Mouse (Mus musculus): ENCODE results near the gene Ets2. TPM values are rescaled to one million over a fixed set of nuclear protein-coding genes. Genes with fewer than 3 reads are reported as not detected.
"Not testable (repeated sequence)": the region's sequence is repeated elsewhere in the genome, so short reads cannot be mapped to it uniquely, and the experiment has no call there.

The Ets2 gene
- polyA plus RNA-seq, 1 experiment from 2014 or later = 24.1 TPM

DNA sequence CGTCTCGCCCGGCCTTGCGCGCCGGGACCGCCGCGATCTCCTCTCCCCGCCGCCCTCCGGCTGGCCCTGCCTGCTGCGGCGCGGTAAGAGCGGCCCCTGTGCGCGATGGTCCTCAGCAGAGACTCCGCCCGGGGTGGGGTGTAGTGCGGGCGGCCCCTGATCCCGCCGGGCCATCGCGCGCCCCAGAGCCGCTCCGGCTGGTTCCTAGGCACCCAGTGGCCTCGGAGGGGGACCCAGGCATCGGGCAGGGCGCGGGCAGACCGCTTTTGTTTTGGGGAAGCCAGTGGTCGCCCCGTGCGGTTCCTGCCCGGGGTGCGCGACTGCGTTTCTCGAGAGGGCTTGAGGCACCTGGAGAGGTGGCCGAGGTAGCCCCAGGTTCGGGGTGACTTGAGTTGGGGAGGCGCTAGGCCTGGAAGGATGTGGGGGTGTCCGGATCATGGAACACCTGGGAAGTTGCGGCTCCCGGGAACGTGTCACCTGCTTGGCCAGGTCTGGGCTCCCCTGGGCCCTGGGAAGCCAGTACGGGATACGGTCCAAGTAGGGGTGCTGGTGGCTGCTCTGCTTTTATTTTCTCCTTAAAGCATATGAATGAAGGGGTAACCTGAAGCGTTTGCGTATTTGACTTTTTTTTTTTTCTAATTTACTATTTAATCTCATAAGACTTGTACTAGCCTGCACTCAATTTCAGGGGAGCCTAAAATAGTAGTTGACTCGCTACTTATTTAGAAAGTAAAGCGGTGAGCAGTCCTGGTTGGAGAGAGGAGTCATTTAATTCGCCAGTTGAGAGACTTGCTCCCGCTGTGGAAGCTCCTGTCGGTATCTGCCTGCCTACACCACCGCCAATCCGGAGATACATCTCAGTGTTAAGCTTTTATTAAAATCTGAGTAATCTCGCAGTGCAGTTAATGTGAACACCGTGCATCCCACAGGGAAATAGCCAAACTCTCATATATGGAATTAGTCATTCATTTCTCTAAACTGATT lies 979 bp downstream of the Ets2 start:
- Histone ChIP-seq H3K36me3 (no peaks in the 10 kb centered on the region), H3K4me1 (replicated peaks) (peaks cover 21% of the 10 kb centered on the region), H3K9me3 (no peaks in the 10 kb centered on the region), H3K9ac (peak overlapping the region; percentile 77), H3K27ac (replicated peaks) (peak overlapping the region; percentile 95), H3K27me3 (no peaks in the 10 kb centered on the region), H3K4me2 (peak overlapping the region; percentile 98), H3K4me3 (peak overlapping the region; percentile 70)
- peak; percentile 86 for ATAC-seq (ENCODE audit: low FRiP score, low read depth)
- under 1% methylated on average over 62 of the region's 62 CpGs for WGBS

GRCm38 (mm10) chr16:95703958-95704357 lies 2.1 kb downstream of the Ets2 start:
- H3K4me1 ChIP-seq (replicated peaks) = peaks cover 21% of the 10 kb centered on the region
- no peaks in the 10 kb centered on the region for H3K36me3 ChIP-seq
- H3K4me2 ChIP-seq = peak overlapping the region; percentile 98
- H3K4me3 ChIP-seq = peak overlapping the region; percentile 32
- H3K9me3 ChIP-seq = no peaks in the 10 kb centered on the region
- H3K9ac ChIP-seq = peak overlapping the region; percentile 25; the same call in 1 of the 2 replicates
- 38% methylated on average over 8 of the region's 8 CpGs for WGBS
- 0 out of 2 replicates have a peak overlapping the region, but pooled peaks have one; percentile 33 for H3K27ac ChIP-seq (replicated peaks)
- no peak for ATAC-seq (ENCODE audit: low FRiP score, low read depth)
- H3K27me3 ChIP-seq = no peaks in the 10 kb centered on the region

DNA sequence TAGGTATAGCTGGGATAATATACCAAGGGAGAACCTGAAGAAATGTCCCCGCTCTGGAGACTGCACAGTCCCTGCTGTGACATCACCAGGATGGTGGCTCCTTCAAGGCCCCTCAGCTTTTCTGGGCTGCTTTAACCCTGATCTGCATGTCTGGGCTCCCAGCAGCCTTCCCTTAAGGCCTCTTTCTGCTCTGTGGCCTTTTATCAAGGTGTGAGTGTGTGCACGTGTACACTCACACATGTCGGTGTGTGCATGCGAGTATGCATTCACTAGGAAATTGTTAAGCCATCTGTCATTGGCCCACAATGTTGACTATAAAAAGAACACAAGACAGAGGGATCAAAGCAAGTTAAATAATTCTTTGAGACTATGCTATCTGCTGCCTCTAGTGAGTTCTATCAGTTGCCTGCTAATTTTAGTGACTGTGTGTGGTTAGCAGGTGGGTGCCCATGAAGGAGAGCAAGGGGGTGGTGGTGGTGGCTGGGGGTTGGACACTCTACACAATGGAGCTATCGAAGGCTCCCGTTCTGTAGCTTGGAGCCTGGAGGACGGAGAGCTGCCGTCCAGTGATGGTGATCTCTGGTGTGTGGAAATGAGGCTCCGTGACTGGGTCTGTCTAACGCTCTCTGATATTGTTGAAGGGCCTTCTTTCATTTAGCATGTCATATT lies 2.9 kb downstream of the Ets2 start:
- Histone ChIP-seq H3K4me1 (replicated peaks) (peaks cover 21% of the 10 kb centered on the region), H3K27ac (replicated peaks) (no peak overlapping the region), H3K4me3 (peak overlapping the region; percentile 32; the same call in 1 of the 2 replicates), H3K9me3 (no peaks in the 10 kb centered on the region), H3K27me3 (no peaks in the 10 kb centered on the region), H3K36me3 (peaks cover 3% of the 10 kb centered on the region; the same call in 1 of the 2 replicates), H3K9ac (no peak overlapping the region), H3K4me2 (peak overlapping the region; percentile 98)
- ATAC-seq (ENCODE audit: low FRiP score, low read depth) = no peak
- 81% methylated on average over 10 of the region's 10 CpGs for WGBS

- H3K27ac ChIP-seq (replicated peaks) = no peak overlapping the region
- H3K9me3 ChIP-seq = no peaks in the 10 kb centered on the region
- no peaks in the 10 kb centered on the region for H3K27me3 ChIP-seq
- no peak overlapping the region for H3K4me3 ChIP-seq
- 94% methylated on average over 6 of the region's 6 CpGs for WGBS
- H3K36me3 ChIP-seq = peaks cover 13% of the 10 kb centered on the region
- no peak overlapping the region for H3K9ac ChIP-seq
- no peak overlapping the region for H3K4me2 ChIP-seq
- H3K4me1 ChIP-seq (replicated peaks) = peaks cover 21% of the 10 kb centered on the region
- no peak for ATAC-seq (ENCODE audit: low FRiP score, low read depth)
These were observed 3.9 kb downstream of the Ets2 start for GRCm38 (mm10) chr16:95705771-95706170.

- H3K4me3 ChIP-seq = no peak overlapping the region
- no peak for ATAC-seq (ENCODE audit: low FRiP score, low read depth)
- peaks cover 17% of the 10 kb centered on the region for H3K4me1 ChIP-seq (replicated peaks)
- 81% methylated on average over 21 of the region's 21 CpGs for WGBS
- H3K9ac ChIP-seq = no peak overlapping the region
- no peaks in the 10 kb centered on the region for H3K27me3 ChIP-seq
- H3K9me3 ChIP-seq = no peaks in the 10 kb centered on the region
- H3K27ac ChIP-seq (replicated peaks) = 0 out of 2 replicates have a peak overlapping the region, but pooled peaks have one; percentile 18
- H3K4me2 ChIP-seq = no peak overlapping the region
- H3K36me3 ChIP-seq = peaks cover 27% of the 10 kb centered on the region
These were observed 6.5 kb downstream of the Ets2 start for GRCm38 (mm10) chr16:95708211-95709004.

GRCm38 (mm10) chr16:95709175-95709574 lies 7.3 kb downstream of the Ets2 start:
- 81% methylated on average over 4 of the region's 4 CpGs for WGBS
- H3K36me3 ChIP-seq = peaks cover 34% of the 10 kb centered on the region
- no peak for ATAC-seq (ENCODE audit: low FRiP score, low read depth)

DNA sequence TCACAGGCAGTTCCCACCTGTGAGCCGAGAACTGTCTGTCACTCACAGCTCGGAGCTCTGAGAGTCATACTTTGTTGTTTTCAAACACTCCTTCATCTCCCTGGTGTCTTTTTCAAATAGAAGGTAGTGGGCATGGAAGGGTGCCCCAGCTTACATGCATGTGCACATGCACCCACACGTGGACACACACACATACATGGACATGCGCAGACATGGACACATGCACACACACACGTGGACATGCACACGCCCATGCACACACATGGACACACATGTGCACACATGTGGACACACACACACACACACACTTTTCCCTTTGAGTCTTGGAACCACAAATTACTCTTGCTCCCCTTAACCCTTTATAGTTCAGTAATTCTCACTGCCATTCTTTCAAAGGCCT lies 8.3 kb downstream of the Ets2 start:
- Histone ChIP-seq H3K9me3 (no peaks in the 10 kb centered on the region), H3K27ac (replicated peaks) (no peak overlapping the region), H3K36me3 (peaks cover 43% of the 10 kb centered on the region), H3K9ac (no peak overlapping the region), H3K27me3 (no peaks in the 10 kb centered on the region), H3K4me2 (no peak overlapping the region), H3K4me1 (replicated peaks) (peaks cover 2% of the 10 kb centered on the region; the same call in 1 of the 2 replicates), H3K4me3 (no peak overlapping the region)
- WGBS = 97% methylated on average over 6 of the region's 6 CpGs
- no peak for ATAC-seq (ENCODE audit: low FRiP score, low read depth)

More at GRCm38 (mm10) chr16:95709175-95709574, 7.3 kb downstream of the Ets2 start:
- Histone ChIP-seq H3K27ac (replicated peaks) (no peak overlapping the region), H3K9me3 (no peaks in the 10 kb centered on the region), H3K4me3 (no peak overlapping the region), H3K4me1 (replicated peaks) (peaks cover 12% of the 10 kb centered on the region), H3K4me2 (no peak overlapping the region), H3K9ac (no peak overlapping the region), H3K27me3 (no peaks in the 10 kb centered on the region)

GRCm38 (mm10) chr16:95712121-95712520 lies 10.2 kb downstream of the Ets2 start:
- Histone ChIP-seq H3K27ac (replicated peaks) (no peak overlapping the region), H3K36me3 (peaks cover 62% of the 10 kb centered on the region), H3K4me1 (replicated peaks) (no peaks in the 10 kb centered on the region), H3K4me3 (no peak overlapping the region), H3K4me2 (no peak overlapping the region), H3K9me3 (no peaks in the 10 kb centered on the region), H3K9ac (no peak overlapping the region), H3K27me3 (no peaks in the 10 kb centered on the region)
- ATAC-seq (ENCODE audit: low FRiP score, low read depth) = no peak
- WGBS = 96% methylated on average over 10 of the region's 10 CpGs

DNA sequence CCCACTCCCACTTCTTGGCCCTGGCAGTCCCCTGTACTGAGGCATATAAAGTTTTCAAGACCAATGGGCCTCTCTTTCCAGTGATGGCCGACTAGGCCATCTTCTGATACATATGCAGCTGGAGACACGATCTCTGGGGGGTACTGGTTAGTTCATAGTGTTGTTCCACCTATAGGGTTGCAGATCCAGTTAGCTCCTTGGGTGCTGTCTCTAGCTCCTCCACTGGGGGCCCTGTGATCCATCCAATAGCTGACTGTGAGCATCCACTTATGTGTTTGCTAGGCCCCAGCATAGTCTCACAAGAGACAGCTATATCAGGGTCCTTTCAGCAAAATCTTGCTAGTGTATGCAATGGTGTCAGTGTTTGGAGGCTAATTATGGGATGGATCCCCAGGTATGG lies 11.2 kb downstream of the Ets2 start:
- not testable (repeated sequence) for ATAC-seq (ENCODE audit: low FRiP score, low read depth); H3K9ac ChIP-seq; H3K9me3 ChIP-seq; H3K27ac ChIP-seq (replicated peaks); H3K4me3 ChIP-seq; H3K4me2 ChIP-seq; H3K27me3 ChIP-seq; H3K4me1 ChIP-seq (replicated peaks)
- 81% methylated on average over 2 of the region's 2 CpGs for WGBS
- peaks cover 72% of the 10 kb centered on the region for H3K36me3 ChIP-seq

DNA sequence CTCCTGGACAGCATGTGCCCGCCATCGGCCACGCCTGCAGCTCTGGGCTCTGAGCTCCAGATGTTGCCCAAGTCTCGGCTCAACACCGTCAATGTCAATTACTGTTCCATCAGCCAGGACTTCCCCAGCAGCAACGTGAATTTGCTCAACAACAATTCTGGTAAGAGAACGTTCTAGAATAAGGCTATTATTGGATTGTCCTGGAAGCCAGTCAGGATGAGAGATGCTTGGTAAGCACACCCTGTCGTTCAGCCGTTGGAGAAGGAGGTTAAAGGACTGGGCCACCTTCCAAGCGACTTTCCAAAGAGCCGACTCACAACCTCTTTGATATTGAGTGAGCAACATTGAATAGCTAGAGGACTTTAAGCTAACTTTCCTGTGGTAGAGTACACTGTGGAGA lies 13.2 kb downstream of the Ets2 start:
- no peaks in the 10 kb centered on the region for H3K27me3 ChIP-seq
- no peak overlapping the region for H3K4me2 ChIP-seq
- H3K9me3 ChIP-seq = no peaks in the 10 kb centered on the region
- no peaks in the 10 kb centered on the region for H3K4me1 ChIP-seq (replicated peaks)
- no peak overlapping the region for H3K27ac ChIP-seq (replicated peaks)
- ATAC-seq (ENCODE audit: low FRiP score, low read depth) = no peak
- WGBS = 94% methylated on average over 11 of the region's 11 CpGs
- peaks cover 85% of the 10 kb centered on the region for H3K36me3 ChIP-seq
- H3K4me3 ChIP-seq = no peak overlapping the region
- H3K9ac ChIP-seq = no peak overlapping the region

DNA sequence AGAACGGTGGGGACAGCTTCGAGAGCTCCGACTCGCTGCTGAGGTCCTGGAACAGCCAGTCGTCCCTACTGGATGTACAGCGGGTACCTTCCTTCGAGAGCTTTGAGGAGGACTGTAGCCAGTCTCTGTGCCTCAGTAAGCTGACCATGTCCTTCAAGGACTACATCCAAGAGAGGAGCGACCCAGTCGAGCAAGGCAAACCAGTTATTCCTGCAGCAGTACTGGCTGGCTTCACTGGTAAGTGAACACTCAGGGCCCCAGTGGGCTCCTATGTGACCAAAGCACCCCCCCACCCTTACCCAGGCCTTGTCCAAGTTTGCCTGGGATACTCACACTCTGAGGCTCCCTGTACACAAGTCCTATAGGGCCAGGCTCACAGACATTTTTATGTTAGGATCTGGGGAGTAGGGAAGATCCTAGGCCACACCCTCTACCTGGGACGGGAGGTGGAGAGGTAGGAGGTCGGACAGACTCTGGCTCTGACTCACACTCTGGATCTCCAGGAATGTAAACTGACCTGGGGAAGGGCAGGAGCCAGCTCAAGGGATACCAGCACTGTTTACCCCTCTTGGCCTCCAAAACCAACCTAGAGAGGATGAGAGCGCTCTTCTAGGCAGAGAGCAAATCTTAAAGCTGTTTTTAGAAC lies 14.3 kb downstream of the Ets2 start:
- H3K27me3 ChIP-seq = no peaks in the 10 kb centered on the region
- ATAC-seq (ENCODE audit: low FRiP score, low read depth) = no peak
- peaks cover 89% of the 10 kb centered on the region for H3K36me3 ChIP-seq
- no peak overlapping the region for H3K4me2 ChIP-seq
- no peaks in the 10 kb centered on the region for H3K9me3 ChIP-seq
- H3K9ac ChIP-seq = no peak overlapping the region
- 91% methylated on average over 12 of the region's 12 CpGs for WGBS
- no peaks in the 10 kb centered on the region for H3K4me1 ChIP-seq (replicated peaks)
- no peak overlapping the region for H3K27ac ChIP-seq (replicated peaks)
- no peak overlapping the region for H3K4me3 ChIP-seq

Data from hindbrain, embryonic 15.5 days (tissue).